Mouse (Mus musculus): Measurements from ENCODE around the gene Snx30.

Snx30 gene

DNA sequence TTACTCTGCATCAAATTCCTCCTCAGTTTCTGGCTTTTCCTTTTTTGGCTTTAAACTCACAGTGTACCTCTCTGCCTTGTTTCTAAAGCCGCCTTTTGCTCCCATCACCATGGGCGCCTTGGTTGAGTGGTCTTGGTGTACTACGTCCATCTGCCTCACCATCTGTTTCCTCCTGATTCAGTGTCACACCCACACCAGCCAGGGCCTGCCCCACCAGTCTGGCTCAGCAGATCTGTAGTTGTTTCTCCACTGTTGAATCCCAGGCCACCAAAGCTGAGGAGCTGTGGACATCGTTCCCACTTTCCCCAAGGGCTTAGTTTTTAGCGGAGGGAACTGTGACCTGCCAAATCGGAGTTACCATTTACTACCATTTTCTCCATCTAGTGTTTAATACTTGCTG, 20.0 kb downstream of the Snx30 start:
- no peak for DNase-seq

DNA sequence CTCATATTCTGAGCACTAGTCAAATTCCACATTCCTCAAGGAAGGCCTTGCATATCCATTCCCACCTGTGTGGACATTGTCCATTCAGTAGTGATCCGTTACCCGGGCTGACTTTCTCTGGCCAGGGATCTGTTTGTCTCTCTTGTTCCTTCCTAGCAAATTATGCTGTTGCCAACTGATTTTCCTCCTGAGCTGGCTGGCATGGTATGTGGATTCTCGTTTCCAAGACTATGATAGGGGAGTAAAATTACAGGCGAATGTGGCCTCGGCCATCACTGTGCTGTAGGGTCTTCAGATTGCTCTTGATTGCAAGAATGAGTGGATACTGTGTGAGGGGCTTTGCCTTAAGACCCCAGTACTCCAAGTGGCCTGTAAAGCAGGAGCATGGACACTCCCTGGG, 20.7 kb downstream of the Snx30 start:
- DNase-seq: no peak

DNA sequence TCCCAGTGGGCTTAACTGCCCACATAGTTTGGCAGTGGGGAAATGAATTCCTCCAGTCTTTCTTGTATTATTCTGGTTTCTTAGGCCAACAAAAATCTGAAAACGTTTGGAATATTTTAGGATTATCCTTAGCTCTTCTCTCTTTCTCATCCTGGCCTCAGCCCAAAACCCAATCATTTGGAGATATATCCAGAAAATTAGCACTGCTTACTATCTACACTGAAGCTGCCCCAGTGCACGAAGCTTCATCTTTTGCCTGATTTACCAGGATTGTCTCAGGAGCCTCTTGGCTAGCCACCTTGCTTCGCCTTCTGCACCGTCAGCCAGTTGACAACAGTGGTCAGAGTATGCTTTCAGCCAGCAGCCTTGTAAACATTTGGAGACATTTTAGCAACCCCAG, 23.4 kb downstream of the Snx30 start:
- no peak for DNase-seq

DNA sequence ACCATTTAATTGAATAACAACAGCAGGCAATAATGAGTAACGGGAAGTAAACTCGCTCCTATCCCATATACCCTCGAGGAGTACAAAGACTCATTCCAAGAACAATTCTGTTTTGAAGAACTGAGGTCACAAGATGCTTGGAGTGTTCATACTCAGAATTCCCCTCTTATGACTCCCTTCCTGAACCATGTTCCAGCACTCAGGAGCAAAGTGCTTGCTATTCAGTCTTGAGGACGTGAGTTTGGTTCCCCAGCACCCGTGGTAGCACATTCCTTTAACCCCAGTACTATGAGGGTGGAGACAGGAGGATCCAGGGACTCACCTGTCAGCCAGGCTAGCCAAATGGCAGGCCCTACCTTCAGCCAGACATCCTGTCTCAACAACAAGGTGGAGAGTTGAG, 25.4 kb downstream of the Snx30 start:
- DNase-seq: no peak

DNA sequence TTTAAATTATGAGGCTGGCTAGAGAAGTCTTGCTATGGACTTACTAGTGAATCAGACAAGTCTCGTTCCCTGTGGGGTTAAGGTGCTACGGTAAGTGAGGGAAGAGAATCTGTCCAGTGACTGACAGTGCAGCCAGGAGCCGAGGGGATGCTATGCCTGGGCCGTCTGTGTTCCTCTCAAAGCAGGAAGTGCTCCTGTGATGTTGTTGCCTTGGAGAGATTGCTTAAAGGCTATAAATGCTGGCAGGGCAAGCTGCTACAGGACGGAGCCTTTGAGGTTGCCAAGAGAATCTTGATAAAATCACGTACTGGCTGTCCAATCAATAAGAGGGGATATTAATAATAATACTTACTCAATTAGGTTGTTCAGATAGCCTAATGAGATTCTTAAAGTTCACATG, 27.2 kb downstream of the Snx30 start:
- no peak for DNase-seq

DNA sequence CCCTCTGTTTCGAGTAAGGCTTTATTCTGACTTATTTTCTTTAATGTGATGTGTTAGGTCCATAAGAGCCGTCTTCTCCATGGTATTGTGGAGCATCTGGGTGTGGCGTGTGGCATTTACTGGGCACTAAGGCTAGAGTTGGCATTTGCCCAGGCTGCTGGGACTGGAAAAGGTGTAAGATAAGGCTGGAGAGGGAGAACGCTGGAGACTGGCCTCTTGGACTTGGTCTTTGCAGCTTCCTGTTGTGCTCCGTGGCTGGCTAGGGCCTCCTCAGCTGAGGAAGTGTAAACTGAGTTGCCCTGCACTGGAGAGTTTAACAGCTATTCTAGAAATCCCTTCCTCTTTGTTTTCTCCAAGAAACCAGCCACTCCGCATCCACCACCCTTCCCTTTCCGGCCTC, 32.0 kb downstream of the Snx30 start:
- DNase-seq: no peak

DNA sequence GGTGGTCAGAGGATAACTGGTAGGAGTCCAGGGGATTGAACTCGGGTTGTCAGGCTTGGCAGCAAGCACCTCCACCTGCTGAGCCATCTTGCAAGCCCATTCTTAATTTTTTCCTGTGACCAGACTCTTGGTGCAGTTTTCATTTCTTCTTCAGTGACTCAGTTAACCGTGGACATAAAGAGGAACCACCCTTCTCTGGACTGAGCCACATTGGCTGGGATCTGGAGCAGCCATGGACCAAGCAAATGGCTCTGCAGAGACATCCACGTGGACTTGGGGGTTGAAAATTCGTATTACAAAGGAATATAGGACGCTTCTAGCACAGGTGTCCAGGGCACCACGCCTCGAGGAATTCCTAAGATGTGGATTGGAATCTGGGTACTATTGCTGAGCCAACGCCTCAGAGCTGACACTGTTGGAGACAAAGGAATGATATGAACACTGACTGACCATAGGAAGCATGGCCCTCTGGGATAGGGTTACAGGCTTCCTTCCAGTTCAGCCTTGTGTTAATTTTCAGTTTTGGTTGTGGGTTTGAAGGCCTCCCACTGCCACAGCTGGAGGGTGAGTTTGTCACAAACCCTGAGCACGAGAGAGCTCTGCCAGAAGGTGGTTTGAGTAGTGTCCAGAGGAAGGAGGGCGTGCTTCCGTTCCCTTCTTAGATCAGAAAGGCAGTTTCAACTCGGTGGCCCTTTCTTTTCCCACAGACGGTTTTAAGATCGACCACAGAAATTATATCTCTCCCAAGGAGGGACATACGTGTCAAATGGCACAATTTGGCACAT, 39.0 kb downstream of the Snx30 start:
- no peak for DNase-seq

DNA sequence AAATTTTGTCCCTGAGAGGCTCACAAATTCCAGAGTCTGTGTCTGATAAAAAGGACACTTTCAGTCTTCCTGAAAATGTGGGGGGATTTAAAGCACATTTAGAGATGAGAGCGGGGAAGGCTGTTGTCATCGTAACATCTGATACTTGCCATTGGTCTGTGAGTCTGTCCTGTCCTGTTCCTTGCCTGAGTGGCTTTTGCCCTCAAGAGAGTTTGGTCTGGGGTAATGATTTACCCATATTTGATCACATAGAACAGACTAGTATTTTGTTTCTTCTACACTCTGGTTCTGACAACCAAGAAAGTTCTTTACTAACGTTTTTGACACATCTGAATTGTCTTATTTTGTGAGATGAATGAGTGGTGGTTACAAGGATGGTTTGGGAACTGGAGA, 39.6 kb downstream of the Snx30 start:
- DNase-seq: no peak

DNA sequence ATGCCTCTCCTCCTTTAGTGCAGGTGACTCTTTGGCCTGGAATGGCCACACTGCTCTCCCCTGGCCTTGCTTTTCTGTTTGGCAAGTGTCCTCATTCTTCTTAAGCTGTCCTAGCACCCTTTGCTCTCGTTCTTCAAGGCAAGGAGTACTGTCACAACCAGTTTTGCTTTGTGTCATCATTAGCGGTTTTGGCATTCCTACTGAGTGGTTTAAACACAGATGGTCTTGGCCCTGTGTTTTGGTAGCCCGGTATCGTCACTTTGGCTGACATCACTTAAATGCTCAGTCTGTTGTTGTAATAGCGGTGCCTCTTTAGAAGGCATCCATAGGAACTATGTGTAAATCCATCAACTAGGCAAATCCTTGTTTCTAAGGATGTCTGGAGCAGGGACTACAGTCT, 41.8 kb downstream of the Snx30 start:
- no peak for DNase-seq

DNA sequence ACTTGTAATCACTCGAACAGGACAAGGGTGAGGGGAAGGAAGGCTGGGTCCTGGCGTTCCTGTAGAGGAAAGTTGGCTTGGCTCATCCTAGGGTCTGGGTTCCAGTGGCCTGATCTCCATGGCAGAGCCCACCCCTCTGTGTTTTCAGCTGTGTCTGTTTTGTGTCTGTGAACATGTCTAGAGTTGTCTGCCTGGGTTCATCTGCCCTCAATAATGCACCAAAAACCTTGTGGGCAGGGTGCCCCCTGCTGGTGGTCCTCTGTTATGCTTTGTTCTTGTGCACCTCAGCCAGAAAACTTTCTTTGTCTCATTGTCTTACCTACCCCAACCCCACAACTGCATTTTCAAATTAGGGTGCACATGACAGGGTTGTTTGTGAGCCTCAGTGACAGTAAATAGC, 44.5 kb downstream of the Snx30 start:
- DNase-seq: peak; percentile 95

DNA sequence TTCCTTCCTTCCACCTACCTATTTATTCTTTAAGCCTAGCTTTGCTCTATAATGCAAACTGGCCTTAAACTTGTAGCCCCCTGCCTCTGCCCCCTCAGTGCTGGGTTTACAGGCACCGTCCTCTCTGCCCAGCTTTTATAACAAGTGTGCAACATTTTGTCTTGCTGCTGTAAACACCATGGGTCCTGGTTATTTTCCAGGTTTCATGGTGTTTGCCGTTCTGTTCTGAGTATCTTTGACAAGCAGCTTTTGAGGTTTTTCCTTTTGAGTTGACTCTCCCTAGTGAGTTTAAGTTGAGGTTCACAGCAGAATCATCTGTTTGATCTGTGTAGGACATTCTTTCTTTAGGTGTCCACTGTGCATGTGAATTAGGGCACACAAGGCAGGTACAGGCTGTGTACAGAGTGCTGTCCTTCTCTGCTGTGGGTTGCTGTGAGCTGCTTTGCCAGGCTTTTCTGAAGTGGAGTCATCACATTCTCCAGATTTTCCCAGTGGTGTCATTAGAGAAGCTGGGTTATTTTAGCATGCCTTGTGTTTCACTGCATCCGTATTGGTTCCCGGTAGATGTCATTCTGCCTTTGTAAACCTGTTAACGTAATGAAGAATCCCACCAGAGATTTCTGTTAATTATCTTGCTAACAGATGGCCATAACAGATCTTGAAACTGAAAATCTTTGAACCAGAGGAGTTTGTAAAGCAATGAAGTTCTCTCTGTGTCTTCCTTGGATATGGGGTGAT, 45.4 kb downstream of the Snx30 start:
- DNase-seq: no peak

DNA sequence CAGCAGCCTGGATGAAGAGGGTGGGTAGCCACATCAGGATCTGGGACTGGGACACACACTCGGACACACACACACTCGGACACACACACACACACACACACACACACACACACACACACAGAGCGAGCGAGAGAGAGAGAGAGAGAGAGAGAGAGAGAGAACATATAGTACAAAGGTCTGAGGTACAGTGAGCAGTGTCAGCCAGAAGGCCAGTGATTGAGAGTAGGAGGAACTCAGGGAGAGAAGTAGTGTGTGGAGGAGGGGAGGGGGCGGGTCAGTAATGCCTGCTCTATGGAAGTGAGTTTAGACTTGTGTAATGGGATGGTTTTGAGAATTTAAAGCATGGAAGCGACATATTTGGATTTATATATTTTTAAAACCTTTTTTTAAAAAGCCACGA, 47.5 kb downstream of the Snx30 start:
- no peak for DNase-seq

DNA sequence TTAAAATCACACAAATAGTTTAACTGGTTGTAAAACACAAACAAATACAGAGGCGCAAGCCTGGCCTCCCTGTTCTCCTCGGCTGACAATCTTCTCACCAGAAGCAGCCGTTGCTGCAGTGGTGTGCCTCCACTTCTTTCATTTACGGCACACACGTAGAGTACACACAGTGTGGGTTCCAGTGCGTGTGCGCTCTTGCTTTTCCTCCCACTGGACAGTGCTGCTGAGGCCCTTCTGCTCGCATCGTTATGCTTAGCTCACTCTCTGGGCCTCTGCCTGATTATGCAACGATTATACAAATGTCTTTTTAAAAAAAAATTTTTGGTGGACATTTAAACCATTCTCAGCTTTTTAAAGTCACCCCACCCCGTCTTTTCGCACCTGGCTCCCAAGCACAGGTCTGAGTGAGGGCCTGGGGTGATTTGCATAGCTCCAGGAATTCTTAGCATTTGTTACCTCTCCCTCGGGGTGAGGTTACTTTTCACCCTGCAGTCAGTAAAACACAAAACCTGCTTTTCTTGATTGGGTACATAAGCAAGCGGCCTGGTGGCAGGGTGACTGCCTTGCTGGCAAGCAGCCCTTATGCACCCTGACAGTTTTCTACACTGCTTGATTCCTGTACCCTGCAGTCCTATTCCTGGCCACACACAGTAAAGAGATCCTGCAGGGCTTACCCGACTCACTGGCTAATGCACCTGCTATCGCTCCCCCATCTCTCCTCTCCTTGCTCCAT, 54.2 kb downstream of the Snx30 start:
- DNase-seq: no peak

DNA sequence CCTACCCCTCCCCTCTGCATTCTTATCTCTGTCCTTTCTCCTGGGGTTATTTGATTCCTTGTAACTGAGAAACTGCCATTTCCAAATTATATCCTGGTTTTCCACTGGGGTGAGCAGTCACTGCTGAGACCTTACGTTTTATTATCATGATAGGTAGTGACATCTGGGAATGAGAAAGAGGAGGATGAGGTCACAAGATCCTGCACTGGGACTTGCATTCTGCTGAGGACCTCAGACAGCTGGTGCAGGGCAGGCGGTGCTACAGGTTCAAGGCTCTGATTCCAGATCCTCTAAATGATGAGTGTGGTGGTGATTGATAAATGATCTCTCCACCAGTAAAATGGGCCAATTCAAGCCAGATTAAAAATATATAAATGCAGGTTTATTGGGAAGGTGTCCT, 54.8 kb downstream of the Snx30 start:
- no peak for DNase-seq

DNA sequence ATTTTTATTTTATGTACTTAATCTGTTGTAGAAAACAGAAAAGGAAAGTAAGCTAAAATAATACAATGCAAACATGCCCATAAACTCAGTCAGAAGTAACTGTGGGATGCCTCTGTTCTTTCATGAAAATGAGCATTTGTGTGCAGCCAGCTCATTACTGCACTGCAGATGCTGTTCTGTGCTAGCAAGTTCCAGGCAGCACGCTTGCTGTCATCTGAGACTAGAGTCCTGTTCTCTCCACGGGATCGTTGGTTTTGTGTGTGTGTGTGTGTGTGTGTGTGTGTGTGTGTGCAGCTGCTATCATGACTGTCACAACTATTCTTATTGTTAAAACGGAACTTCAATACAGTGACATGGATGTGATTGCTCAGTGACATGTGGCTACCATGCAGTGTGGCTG, 56.2 kb downstream of the Snx30 start:
- DNase-seq: no peak

DNA sequence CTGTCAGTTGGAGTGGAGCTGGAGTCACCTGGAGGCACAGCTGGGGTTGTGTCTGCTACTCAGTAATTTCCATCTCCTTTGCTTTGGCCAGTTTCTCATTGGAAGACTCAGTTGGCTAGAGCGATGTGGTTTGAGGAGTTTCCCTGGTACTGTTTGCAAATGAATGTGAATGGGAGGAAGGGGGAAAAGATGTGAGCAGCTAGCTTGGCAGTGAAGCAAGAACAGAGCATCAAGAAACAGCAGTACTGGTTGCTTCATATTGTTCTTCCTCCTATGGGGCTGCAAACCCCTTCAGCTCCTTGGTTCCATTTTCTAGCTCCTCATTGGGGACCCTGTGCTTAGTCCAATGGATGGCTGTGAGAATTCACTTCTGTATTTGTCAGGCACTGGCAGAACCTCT, 56.7 kb downstream of the Snx30 start:
- DNase-seq: no peak

DNA sequence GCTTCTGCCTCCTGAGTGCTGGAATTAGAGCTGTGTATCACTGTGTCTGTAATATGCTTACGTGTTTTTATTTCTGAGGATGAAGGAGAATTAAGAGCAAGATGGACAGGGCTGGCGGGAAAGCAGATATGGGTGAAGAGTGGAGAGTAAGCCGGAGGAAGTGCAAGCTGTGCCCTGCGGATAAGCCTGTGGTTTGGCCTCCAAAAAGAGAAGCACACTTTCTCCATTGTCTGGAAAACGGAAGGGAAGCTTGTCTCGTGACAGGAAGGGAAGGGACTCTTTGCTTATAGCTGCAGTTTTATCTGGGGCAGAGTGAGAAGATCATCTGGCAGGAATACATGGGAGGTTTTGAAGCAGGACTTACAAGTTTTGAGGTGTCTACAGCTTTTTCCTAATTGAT, 58.2 kb downstream of the Snx30 start:
- no peak for DNase-seq

DNA sequence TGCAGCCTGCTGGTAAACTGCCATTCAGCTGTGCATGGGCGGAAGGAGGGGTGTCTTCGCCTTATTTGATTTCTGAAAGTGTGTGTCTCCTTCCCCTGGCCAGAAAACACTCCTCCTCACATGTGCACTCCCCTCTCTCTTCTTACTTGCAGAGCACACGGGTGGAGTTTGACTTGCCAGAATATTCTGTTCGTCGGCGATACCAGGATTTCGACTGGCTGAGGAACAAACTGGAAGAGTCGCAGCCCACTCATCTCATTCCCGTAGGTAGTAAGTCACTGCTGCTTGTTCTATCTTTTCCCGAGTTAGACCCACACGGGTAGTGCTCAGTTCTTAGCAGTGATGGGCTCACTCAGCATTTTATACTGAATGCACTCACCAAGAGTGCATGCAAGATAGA, 62.4 kb downstream of the Snx30 start:
- DNase-seq: no peak

DNA sequence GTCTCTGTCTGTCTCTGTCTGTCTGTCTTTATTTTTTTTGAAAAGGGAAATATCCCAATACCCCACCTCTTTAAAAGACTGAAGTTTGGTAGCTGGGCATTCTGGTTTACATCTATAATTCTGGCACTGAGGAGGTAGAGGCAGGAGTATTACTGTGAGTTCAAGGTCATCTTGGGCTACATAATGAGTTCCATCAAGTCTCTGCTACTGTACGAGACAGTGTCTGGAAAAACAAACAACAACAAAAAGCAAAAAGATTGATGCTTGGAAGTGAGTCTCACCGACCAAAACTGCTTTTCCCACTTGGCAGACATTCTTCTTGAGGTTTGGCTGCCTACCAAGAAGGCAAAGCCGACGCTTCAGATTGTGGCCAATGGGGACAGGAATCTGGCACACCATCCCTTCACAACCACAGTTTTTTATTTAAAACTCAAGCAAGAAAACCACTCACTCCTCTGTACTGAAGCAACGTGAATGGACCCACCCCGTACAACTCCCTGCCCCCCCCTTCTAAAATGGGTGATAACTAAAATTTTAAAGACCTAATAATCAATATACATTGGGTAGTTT, 63.9 kb downstream of the Snx30 start:
- no peak for DNase-seq

DNA sequence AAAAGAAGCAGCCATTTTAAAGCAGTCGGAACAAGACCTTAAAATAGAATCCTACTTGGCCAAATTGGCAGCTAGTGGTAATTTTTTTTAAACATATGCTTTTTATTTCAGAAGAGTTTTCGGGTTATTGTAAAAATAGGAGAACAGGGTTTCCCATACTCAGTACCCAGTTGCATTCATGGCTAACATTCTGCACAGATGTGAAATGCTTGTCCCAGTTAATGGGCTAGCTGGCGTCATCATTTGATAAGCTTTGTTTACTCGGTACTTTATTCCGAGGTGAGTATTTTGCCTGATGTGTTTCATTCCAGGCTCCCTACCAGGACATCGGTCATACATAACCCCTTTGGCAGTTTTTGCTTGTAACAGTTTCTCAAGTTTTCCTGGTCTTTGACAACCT, 64.8 kb downstream of the Snx30 start:
- no peak for DNase-seq

DNA sequence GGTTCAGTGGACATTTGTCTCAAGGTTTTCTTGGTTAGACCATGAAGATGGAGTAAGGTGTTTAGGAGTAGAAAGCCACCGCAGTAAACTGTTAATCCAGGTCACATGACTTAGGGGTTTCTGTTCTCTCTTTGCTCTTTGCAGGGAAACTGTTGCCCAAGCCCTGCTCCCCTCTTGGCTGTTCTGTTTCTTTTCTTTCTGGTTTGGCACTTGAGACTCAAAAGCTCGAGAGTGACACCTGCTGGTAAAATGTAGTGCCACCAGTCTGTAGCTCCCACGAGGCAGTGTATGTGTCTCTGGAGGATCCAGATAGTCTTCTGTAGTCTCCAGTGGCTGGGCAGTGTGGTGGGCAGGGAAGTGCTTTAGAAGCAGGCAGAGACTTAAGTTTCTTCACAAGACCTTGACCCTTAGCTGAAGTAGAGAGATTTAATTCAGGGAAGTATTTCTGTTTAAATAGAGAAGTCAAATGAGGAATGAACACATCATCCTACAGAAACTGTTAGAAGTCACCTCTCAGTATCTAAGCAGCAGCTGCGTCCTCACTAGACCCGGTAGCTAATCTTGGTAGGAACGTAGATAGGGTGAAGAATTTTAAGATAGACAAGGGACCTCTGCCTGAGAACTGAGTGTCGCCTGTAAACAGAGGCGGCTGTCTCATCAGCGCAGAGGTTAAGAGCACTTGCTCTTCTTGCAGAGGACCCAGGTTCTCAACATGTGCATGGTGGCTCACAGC, 65.4 kb downstream of the Snx30 start:
- DNase-seq: peak; percentile 85

DNA sequence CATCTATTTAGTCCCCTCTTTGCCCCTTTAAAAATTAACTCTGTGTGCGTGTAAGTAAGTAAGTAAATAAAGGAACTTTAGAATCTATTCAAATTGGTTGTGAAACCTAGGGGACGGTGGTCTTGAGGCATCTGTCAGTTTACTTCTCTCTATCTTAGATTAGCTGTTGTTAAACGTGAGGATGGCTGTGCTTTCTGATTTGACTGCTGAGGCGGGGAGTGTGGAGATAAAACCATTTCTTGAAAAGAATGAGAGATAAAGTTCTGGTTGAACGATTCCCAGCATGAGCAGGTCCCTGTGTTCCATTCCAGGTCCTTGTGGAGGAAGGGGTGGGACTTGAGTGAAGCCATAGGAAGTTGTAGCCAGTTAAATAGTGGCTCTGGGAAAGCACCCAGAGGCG, 67.6 kb downstream of the Snx30 start:
- DNase-seq: no peak

DNA sequence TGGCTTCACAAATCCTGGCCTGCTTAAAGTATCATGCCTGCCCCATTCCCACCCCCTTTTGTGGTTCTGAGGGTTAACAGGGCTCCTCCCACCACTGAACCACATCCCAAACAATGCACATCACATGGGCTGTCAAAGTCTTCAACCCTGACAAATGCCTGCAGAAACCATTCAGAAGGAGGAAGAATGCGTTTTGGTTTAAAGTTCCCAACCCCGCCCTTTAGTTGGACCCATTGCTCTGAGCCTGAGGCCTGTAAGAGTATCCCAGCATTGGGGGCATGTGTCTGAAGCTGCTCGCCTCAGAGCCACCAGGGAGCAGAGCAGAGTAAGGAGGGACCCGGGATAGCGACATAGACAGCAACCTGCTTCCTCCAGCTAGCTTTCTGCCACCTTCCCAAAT, 68.2 kb downstream of the Snx30 start:
- no peak for DNase-seq

Data from thymus, postnatal 4 days (tissue).